Mouse (Mus musculus) kidney, adult 18-20 months (tissue): ENCODE data around the gene Ace.

Experiments
- DNase-seq: peaks from one replicate; pipeline ENCODE4 v3.0.0; 2021

Ace gene

DNA sequence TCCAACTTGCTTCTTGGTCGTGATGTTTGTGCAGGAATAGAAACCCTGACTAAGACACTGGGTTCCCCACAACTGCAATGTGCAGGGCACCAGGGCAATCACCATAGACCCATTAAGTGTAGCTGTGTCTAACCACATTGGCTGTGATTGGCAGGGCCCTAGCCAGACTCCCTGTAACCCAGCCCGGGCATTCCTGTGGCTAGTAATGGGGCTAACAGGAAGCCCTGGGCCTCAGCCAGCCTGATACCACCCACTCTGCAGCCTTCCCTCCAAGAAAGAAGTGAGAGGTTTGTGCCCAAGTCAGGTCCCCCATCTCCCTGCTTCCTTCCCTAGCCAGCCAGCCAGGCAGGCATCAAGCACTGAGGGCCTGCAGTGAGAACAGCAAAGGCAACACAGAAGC is 19.5 kb upstream of the Ace start:
- no peak for DNase-seq

DNA sequence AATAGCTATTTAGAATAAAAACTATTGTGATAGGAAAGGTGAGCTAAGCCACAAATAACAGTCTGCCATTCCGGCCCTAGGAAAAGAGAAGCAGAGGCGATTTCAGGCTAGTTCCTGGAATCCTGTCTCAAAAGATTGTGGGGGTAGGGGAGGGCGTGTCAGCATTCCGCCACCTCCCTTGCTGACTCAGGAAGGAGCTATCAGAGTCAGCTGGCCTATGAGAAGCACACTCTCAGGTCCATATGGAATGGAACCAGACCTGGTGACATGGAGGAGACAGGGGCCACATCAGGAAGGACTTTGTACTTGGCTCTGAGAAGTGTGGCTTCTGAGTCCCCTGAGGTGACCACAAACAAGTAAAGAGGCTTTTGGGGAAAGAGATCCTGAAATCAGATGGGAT is 17.2 kb upstream of the Ace start:
- peak; percentile 11 for DNase-seq

DNA sequence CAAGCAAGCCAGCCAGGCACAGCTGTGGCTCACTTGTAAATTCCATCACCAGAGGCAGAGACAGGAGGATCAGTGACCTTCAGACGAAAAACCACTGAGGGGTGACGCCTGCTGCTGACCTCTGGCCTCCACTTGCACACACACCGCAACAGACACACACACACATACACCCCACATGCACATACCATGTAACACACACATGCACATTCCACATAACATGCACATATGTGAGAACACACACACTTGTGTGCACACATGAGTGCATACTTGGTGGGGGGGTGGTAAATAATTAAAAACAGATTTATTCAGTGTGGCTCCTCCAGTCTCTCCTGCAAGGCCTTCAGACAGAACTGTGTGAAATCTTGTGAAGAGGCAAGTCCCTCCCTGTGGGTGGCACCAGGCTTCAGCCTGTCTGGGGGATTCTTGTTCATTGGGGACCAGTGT is 16.1 kb upstream of the Ace start:
- peak; percentile 62 for DNase-seq

DNA sequence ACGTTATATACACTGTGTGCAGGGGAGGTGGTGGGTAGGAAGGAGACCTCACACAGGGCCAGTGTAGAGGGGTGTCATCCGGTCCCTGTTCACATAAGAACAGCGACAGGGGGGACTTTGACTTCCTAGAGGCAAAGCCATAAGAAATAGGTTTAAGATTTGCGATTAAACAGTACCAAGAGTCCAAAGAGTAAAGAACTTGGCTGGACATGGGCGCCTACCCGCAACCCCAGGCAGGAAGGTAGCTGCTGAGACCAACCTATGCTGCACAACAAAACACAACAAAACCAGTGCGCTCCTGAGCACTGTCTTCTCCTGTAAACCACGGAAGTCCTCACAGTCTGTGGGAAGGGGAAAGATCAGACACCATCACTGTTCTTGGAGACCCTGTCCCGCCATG is 15.6 kb upstream of the Ace start:
- peak; percentile 35 for DNase-seq

DNA sequence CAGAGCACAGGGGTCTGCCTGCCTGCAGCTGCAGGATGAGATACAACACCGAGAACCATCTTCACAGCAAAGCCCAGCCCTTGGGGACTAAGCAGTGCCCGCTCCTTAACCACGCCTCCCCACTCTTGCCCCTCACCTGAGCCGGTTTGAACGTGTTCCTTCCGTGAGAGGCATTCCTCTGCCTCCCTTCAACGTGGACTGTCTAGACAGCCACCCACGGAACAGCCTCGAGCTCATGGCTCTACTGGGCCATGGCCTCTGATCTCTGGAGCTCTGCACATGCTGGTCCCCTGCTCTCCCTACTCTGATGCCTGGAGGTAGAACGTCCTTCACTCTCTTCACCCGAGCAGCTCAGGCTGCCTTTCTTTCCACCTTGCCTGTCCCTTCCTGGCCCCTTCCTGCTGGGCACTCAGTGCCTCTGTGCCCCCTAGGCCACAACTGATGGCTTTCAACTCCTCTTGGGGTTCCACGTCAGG is 14.8 kb upstream of the Ace start, which contains the start of gene Cyb561:
Cyb561 (minus strand) TSS at position 426 of the 476 bp plus-strand sequence.
- no peak for DNase-seq

DNA sequence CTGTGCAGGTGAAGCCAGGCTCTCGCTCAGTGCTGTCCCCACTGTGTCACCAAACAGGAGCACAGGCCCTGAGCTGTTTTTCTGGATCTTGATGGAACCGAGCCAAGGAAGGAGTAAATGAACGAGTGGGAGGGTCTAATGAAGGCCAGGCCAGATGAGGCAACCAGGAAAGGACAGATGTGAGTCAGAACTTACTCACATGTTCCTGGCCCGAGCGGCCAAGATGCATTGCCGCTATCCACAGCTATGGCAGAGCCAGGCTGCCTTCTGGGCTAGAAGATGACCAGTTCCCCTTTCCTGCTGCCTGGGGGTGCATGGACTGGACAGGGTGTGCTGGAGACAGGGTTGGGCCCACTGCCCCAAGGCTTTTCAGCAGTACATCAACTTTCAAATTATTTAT is 14.3 kb upstream of the Ace start:
- no peak for DNase-seq

DNA sequence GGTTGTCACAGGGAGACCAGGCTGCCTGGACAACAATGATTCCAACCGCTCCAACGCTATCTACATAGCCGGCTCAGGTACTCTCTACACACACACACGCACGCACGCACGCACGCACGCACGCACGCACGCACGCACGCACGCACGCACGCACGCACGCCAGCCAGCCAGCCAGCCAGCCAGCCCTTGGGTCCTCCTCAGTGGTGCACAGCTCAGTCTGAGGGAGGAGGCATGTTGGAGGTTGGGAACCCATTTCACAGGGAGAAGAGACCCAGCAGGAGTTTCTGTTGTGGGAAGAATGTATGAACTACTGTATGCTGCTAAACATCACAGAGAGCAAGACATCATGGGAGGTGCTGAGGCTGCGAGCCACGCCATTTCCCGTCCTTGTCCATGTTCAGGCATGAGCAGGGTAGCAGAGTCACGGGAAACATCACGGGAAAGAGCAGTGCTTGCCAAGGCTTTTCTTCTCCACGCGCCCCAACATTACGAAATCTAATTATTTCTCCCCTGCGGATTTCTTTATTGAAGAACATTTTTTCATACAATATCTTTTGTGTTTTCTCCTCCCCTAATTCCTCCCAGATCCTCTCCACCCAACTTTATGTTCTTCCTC is 11.8 kb upstream of the Ace start:
- no peak for DNase-seq

DNA sequence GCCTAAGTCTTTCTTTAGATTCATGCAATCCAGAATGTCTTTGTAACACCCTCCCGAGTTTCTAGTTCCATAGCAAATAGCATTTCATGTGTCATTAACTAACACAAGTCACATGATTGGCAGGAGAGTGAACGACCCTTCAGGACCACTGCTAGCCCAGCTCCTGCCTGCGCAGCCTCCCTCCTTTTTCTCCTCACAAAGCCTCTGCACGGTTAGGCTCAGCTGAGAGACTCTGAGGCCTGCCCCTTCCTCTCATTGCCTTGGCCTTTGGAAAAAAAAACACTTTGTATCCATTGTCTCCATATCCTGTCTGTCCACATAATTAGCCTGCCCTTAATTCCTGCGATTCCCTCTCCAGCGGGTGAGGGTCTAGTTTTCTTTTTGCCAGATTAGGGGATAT is 10.2 kb upstream of the Ace start:
- DNase-seq: no peak

DNA sequence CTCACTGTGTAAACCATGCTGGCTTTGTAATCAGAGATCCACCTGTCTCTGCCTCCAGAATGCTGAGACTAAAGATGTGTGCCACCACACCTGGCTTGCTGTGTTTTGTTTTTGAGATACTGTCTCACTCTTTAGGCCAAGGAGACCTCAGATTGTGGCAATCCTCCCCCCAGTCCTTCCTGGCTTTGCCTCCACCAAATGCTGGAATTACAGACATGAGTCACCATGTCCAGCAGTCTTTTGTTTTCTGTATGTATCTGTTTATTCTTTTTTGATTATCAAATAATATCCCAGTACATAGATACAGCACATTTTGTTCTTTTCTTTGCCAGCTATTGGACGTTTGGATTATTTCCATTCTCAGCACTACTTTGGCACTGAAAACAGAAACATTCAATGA is 9.2 kb upstream of the Ace start:
- DNase-seq: no peak

DNA sequence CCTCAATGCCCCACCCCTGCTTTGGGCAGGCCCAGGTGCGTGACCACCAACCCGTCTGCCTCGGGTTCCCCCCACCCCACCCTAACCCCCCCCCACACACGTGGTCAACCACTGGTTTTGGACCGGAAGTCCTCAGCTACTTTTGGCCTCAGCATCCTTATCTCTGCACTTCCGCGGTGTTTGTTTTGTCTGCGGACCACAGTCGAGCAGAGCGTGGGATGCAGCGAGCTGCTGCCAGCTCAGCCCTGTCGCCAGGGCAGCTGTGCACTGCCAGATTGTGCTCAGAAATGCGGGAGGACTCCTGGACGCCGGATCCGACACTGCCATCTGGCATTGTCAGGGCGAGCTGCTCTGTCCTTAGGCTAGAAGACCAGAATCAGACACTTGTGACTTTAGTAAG is 8.4 kb upstream of the Ace start:
- DNase-seq: no peak

DNA sequence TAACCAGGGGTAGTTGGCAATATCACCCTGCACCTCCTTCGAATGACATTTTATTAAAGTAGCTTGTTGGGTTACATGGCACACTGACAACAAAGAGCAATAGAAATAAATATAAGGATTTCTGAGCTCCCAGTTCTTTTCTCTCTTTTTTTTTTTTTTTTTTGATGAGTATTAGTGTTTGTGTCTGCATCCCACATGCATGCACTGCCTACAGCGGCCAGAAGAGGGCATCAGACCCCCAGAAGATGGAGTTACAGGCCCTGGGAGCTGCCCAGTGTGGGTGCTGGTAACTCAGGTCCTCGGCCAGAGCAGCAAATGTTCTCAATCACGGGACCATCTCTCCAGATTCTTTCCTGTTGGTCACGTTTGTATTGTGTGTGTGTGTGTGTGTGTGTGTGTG is 3.1 kb upstream of the Ace start:
- no peak for DNase-seq

DNA sequence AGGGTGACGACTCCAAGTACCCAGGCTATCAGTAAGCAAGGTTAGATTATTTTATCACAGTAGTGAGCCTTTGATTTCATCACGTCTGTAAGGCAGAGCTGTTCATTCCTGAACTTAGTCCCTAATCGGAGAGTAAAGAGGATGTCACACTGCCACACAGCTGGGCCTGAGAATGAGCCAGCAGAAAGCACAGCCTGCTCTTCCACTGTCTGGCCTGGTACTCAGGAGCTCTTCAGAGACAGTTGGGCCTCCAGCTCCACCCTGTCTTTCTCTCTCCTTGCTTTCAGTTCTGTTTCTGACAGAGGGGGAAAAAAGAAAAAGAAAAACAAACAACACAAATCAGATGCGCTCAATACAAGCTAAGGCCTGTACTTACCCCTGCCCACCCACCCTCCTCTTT is 1.5 kb upstream of the Ace start:
- no peak for DNase-seq

DNA sequence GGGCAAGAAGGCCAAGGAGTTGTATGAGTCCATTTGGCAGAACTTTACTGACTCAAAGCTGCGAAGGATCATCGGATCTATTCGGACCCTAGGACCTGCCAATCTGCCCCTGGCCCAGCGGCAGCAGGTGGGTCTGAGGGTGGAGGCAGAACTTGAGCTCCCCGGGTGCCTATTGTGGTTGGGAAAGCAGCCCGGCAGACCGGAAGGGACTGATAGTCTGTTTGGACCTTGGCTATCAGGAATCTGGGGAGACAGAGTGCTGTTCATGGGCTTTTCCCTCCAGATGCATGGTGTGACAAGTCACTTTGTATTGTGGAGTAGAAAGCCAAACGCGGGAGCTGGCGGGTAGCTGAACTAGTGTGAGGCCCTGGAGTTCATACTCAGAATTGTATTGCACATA is 1.2 kb downstream of the Ace start:
- DNase-seq: peak; percentile 13

DNA sequence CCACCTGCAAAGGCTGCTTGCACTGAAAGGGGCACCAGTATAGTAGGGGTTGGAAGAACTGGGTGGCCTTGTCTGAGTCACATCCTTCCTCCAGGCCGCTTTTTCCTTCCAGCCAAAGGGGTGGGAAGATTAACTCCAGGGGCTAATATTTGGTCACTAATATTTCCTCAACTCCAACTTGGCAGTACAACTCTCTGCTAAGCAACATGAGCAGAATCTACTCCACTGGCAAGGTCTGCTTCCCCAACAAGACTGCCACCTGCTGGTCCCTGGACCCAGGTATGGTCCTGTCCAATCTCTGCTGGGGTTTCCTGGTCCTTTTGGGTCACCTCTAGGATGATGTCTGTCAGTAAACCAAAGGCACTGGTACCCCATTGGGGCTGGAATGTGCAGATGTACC is 1.8 kb downstream of the Ace start:
- peak; percentile 74 for DNase-seq

DNA sequence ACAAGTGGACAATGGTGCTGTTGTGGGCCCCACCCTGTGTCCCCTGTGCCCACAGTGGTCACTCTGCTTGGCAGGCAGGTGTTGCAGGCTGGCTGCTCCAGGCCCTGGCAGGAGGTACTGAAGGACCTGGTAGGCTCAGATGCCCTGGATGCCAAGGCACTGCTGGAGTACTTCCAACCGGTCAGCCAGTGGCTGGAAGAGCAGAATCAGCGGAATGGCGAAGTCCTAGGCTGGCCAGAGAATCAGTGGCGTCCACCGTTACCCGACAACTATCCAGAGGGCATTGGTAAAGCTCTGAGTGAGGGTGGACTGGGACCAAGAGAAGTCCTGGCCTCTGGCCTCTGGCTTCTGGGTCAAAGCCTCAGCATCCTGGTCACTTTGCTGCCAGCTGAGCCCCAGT is 6.8 kb downstream of the Ace start:
- DNase-seq: peak; percentile 68

DNA sequence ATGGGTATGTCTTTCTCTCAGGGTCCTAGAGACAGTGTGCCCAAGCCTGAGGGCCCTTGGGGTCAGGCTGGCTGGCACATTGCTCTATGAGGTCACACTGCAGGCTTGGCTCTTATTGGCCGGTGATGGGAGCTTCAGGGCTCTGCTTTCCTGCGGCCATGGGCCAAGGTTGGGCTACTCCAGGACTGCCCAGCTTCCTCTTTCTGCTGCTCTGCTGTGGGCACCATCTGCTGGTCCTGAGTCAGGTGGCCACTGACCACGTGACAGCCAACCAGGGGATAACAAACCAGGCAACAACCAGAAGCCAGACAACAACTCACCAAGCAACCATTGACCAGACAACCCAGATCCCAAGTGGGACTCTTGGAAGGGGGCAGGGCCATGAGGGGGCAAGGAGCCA is 7.3 kb downstream of the Ace start:
- DNase-seq: peak; percentile 28

DNA sequence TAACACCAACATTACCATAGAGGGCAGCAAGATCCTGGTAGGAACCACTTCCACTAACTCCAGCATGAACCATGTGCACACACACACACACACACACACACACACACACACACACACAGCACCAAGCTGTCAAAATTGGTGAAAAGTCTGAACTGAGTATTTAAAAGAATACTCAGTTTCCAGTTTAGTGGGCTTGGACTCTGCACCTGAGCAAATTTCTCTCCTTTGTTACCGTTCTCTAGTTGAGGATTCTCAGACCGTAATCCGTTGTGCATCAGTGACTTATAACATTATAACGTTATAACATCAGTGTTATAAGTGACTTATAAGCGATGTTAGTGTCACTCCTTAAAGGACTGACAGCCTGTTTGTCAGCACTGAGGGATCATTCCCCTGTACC is 7.9 kb downstream of the Ace start:
- no peak for DNase-seq

DNA sequence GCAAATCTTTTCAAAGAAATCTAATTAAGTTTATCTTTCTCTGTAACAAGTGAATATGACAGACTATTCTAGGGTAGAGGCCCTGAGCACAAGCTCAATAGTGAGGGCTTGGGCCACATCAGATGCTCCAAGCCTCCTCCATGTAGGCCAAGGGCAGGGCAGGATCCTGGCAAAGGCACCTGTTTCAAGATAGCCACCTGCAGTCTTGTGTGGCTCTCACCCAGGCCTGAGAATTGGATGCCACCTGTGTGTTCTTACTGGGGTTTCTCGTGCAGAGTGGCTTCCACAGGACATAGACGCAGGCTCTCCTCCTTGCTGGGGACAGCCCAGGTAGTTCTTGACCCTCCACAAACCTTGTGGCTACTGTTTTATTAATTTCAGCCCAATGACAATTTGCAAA is 10.5 kb downstream of the Ace start:
- no peak for DNase-seq

DNA sequence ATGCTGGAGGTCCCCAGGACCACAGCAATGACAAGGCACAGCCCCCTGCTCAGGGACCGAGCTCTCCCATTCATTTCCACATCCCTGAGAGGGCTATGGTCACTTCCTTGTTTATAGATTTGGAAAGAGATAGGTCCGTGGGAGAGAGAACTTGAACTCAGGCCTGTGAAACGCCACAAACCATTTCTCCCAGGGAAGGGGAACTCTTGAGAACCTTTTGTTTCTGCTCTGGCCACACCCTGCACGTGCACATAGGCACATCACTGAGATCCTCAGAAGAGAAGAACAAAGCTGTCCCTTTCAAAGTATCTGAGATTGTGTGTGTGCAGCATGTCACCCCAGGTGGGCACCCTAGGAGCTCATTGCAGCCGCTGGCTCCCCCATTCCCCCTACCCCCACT is 10.9 kb downstream of the Ace start:
- no peak for DNase-seq

DNA sequence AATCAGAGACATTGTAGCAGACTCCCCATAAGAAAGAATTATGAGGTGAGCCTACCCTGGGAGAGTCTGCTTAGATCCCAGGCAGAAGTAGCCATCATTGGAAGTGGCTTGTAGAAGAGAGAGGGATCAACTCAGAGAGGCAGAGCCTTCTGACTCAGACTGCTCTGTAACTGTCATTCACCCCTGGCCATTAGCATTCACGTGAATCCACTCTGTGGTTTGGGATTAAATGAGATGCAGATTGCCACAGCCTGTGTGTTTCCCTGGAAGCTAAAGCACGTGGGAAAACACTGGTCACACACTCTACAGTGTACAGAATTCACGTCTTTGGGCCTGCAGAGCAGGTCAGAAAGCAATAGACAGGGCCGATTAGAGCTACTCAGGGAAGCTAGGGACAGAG is 16.7 kb downstream of the Ace start:
- DNase-seq: no peak

DNA sequence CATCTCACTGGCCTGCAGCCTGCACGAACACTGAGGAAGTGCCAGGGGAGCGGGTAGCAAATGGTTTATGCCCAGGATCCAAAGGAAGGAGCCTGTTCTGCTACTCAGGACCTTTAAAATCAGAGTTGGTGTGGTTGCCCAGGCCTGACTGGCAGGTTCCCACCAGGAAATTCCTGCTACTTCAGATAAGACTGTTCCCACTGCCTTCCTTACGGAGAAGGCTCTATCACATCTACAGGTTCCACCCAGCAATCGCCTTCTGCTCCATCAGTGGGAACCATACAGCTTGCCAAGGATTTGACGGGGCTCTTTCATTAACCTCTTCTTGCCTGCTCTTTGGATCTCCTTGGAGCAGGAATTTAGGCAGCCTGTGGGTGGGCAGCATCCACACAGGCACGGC is 19.7 kb downstream of the Ace start:
- DNase-seq: no peak

DNA sequence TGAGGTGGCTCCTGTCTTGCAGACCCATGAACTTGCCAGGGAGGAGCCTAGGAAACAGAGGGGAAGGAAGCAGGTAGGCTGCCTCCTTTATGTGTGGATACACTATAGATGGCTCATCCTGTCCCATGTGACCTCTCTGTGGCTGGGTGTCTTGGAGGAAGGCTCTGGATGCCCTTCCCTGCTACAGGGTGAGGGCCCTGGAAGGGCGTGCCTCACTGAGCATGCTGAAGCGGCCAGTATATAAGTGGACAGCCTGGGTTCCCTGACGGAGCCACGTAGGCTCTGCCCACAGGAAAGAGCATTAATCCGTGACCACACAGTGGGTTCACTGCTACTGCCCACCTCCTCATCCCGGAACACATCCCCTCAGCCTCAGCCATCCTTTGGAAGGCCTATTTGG is 21.7 kb downstream of the Ace start:
- DNase-seq: no peak

DNA sequence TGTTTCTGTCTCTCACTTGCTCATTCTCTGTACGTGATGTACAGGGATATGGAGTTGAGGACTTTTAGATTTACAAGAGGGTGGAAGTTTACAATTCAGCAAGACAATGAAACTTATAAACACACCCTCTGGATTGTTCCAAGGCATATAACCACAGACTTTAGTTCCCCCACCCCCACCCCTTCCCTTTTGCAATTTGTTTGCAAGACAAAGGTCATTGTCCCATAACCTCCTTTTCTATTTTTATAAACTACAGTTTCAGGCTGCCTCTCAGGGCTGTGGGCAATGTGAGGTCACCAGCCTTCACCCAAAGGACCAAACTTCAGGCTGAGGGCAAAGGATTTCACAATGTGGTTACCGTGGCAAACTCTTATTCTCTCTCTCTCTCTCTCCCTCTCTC is 22.5 kb downstream of the Ace start:
- no peak for DNase-seq

DNA sequence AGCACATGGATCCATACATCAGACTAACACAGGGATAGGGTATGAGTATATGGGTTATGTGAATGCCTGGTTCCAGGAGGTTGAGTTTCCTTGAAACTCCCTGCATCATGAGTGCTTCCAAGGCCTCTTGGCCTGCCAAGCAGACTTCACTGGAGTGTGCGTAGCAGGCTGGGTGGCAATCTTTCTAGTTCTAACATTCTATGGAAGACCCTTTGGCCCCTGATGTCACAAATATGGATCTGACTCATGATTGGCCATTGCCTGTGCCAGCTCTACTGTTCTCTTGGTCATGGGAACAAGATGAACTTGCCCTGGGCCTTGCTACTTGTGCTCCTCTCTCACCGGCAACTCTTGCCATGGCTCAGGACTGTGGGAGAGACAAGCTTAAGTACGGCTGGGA is 26.6 kb downstream of the Ace start, which contains the start of gene Ace3:
Ace3 (plus strand) TSS at position 301 of the 400 bp plus-strand sequence.
- no peak for DNase-seq

DNA sequence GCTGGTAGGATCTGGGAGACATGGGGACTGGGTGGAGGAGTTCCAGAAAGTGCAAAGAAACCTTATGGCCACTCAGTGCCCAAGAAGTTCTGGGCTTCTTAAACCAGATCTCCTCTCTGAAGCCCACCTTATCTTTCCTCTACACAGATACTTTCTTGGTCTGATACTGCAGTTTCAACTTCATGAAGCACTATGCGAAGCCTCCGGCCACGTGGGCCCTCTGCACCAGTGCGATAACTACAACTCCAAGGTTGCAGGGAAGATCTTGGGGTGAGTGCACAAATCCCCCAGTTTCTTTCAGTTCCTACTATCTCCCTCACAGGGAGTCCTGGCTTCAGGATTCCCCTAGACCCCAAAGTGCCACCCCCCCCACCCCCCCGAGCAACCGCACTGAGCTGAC is 32.3 kb downstream of the Ace start:
- no peak for DNase-seq

DNA sequence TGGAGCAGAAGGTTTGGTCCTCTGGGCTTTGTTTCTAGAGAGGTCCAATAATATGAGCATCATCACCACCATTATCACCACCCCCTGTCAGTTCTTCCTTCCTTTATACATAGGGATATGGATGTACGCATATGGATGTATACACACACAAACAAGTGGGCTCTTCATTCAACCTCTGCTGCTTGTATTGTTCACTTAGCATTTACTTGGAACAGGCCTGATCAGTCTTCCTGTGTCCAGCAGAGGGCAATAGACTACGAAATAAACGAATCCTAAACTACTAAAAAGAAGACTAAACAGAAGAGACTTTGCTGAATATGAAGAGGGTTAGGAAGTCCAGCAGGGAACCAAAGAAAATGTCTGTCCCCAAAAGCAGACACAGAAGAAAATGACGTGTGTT is 34.0 kb downstream of the Ace start:
- DNase-seq: peak; percentile 37
